ENCODE assay signal across 8 mouse cellular contexts in the genomic region with DNA sequence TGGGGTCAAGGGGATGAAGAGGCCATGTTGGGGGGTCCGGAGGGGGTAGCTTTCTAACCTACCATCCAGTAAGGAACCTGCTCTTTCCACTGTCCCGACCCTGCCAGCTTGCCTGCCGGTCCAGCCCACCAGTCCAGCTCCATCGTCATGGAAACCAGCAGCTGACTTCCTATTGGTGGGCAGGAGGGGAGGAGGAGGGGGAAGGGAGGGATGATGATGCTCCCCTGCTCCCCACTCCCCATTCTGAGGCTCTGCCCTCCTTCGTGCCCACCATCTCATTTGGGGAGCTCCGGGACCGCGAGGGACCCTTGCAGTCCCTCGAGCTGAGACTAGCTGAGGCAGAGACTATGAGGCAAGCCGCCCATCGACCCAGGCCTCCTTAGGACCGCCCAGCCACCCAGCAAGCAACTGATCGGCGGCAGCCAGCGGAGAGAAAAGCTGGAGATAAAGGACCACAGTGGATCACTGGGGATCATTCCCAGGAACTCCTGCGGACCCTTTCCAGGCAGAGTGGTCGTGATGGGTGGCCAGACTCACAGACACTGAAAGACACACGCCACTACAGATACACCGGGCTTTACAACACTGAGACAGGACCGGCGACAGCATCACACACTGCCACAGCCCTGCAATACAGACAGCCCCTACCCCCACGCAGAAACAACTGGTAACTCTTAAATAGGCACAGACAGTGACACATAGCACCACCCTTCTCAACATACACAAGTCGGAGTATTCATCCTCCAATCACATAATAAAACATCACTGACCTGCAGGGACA. TPM values are rescaled to one million over a fixed set of nuclear protein-coding genes. Genes with fewer than 3 reads are reported as not detected.
DNase-seq lines count a peak whose midpoint lies in the region; ATAC-seq and TF ChIP-seq lines count a peak whose summit lies in the region.

TSS of gene Tspoap1 (plus strand) at position 241 of the 781 bp plus-strand sequence.

- H3K36me3 ChIP-seq in forebrain, embryonic 16.5 days (ENCODE audit: control insufficient read depth, insufficient read depth): no peaks in the 10 kb centered on the region
- H3K36me3 ChIP-seq in midbrain, postnatal 0 days (ENCODE audit: insufficient read depth, low read length): no peaks in the 10 kb centered on the region

- peak within 1 kb of the TSS; percentile 84 for H3K27ac ChIP-seq in forebrain, embryonic 16.5 days (ENCODE audit: low read length)
- peak within 1 kb of the TSS; percentile 90 for H3K27ac ChIP-seq in midbrain, postnatal 0 days (ENCODE audit: low read depth, low read length)

- 3% methylated on average over 23 of the region's 23 CpGs for WGBS in forebrain, embryonic 16.5 days
- 2% methylated on average over 23 of the region's 23 CpGs for WGBS in midbrain, postnatal 0 days

- H3K9me3 ChIP-seq in forebrain, embryonic 16.5 days (ENCODE audit: control insufficient read depth, low read length): no peaks in the 10 kb centered on the region
- no peaks in the 10 kb centered on the region for H3K9me3 ChIP-seq in midbrain, postnatal 0 days (ENCODE audit: low read length)

- H3K4me3 ChIP-seq in forebrain, embryonic 16.5 days (replicated peaks; ENCODE audit: low read length): peak within 1 kb of the TSS; percentile 59
- peak within 1 kb of the TSS; percentile 79 for H3K4me3 ChIP-seq in midbrain, postnatal 0 days (ENCODE audit: low read depth, low read length)

- intact Hi-C loops in left cerebral cortex, postnatal 10 days (cut with DNase I): no loop called here

- DNase-seq in A20 (ENCODE audit: low read depth, low spot score): peak; percentile 85
- DNase-seq in cerebellum, adult 11-12 months: peak; percentile 76
- DNase-seq in left cerebral cortex, postnatal 10 days (ENCODE audit: extremely low spot score in 1 of 2, low spot score in 2 of 2): peak; percentile 82 to 86
- DNase-seq in midbrain, postnatal 0 days (ENCODE audit: low spot score): peak; percentile 91
- no peak for DNase-seq in adrenal gland, postnatal 25 days
- DNase-seq in urinary bladder, postnatal 4 days (ENCODE audit: low spot score in 2 of 2): no peak
- DNase-seq in kidney, adult 11 months: no peak

- H3K27me3 ChIP-seq in forebrain, embryonic 16.5 days (replicated peaks; ENCODE audit: control insufficient read depth, insufficient read depth, low read length): no peaks in the 10 kb centered on the region
- H3K27me3 ChIP-seq in midbrain, postnatal 0 days (ENCODE audit: insufficient read depth, low read length): no peaks in the 10 kb centered on the region

- TF ChIP-seq CTCF in midbrain, postnatal 0 days (IDR thresholded peaks at IDR 0.05): no peak; the same call in 1 of the 2 replicates

- peak; percentile 89 for ATAC-seq in forebrain, embryonic 16.5 days
- peak; percentile 80 for ATAC-seq in midbrain, postnatal 0 days (ENCODE audit: low FRiP score)

- peaks cover 51% of the 10 kb centered on the region for H3K4me1 ChIP-seq in forebrain, embryonic 16.5 days (replicated peaks; ENCODE audit: control insufficient read depth, insufficient read depth, low read length)
- no peaks in the 10 kb centered on the region; the same call in 1 of the 2 replicates for H3K4me1 ChIP-seq in midbrain, postnatal 0 days (ENCODE audit: insufficient read depth, low read length)

- peak within 1 kb of the TSS; percentile 86 for H3K9ac ChIP-seq in forebrain, embryonic 16.5 days (replicated peaks; ENCODE audit: low read depth, low read length)
- peak within 1 kb of the TSS; percentile 78 for H3K9ac ChIP-seq in midbrain, postnatal 0 days (replicated peaks; ENCODE audit: low read length, poor library complexity, severe bottlenecking)

- H3K4me2 ChIP-seq in forebrain, embryonic 16.5 days (ENCODE audit: low read length): peak within 1 kb of the TSS; percentile 74
- H3K4me2 ChIP-seq in midbrain, postnatal 0 days (ENCODE audit: low read depth, low read length, poor library complexity, severe bottlenecking): peak within 1 kb of the TSS; percentile 95

RNA-seq across cellular contexts. Expression of gene Tspoap1, which starts in this region (rescaled TPM):
- 26.4 and 47.4 TPM in 2 replicates for polyA plus RNA-seq in forebrain, embryonic 16.5 days (2015; fragmentation: Nextera tagmentation; extraction: Ambion mirVana)
- total RNA-seq in left cerebral cortex, postnatal 10 days (2021): 100 to 1,000 TPM; 148 to 150 TPM
- total RNA-seq in midbrain, postnatal 0 days (2014; rRNA removed): 206 and 215 TPM in 2 replicates
- 47.3 and 57.8 TPM in 2 replicates for polyA plus RNA-seq in midbrain, postnatal 0 days (2015; fragmentation: Nextera tagmentation; extraction: Ambion mirVana)
- 7.4 and 9.4 TPM in 2 replicates for total RNA-seq in adrenal gland, postnatal 25 days (2021)

Comparison
In these comparisons a context has a peak if more than half of its experiments do, and no peak if none do; other contexts are left out.
1. RNA of gene Tspoap1 (total RNA-seq): 206 to 215 TPM in midbrain, postnatal 0 days and 148 to 150 TPM in left cerebral cortex, postnatal 10 days; 7.4 to 9.4 TPM in adrenal gland, postnatal 25 days; every median in the first group is over 10 times any median in the second.
2. DNase-seq: peak in A20 (single experiment), cerebellum, adult 11-12 months (single experiment), left cerebral cortex, postnatal 10 days (2 of 2) and midbrain, postnatal 0 days (single experiment); none in adrenal gland, postnatal 25 days (single experiment), urinary bladder, postnatal 4 days (0 of 2) and kidney, adult 11 months (single experiment).